Mouse (Mus musculus) cerebral cortex, adult 2 months (tissue): ENCODE results near the gene Pate2.

Experiments used
- WGBS: fragments of 180-500 bp; shearing (Covaris S2); methylation state at CpG from one replicate; pipeline ENCODE4 v1.1.7; 2018; 5-methylcytosine and 5-hydroxymethylcytosine counted together

Gene Pate2

GRCm38 (mm10) chr9:35556494-35557102, 13.5 kb upstream of the Pate2 start:
- WGBS = 77% methylated on average over 12 of the region's 12 CpGs

DNA sequence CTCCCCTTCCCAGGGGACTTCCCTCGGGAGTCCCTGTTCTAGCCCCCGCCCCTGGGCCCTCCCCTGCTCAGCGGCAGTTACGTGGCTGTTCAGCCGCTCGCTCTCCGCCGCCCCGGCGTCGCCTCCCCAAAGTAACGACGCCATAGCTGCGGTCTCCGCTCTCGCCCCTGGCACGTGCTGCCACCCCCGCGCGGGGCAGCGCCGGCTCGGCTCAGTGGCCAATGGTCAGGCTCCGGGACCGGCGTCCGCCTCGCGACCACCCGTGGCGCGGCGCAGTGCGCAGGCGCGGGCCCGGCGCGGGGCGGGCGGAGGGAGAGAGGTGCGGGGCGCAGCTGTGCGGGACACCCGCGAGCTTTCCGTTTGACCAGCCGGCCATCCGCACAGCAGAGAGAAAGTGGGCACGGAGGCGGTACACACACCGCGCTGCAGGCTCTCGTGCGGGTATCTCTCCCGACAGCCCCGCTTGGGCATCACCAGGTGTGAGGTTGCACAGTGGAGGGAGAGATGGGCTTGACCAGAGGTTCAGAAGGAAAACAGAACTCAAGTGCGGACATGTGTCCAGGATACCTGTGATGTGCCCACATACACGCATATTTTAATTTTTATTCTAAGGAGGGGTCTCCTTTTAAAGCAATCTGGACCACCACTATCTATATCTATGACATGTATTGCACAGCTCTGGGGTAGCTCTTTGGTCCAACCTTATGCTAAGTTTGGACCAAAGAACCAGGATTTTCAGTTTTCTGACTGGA, 11.7 kb upstream of the Pate2 start, which contains the start of the genes Ddx25 and Pus3:
Gene Ddx25, minus strand, starts transcription at position 272 of the 752 bp plus-strand sequence.
Gene Pus3, plus strand, starts transcription at position 339 of the 752 bp plus-strand sequence.
- under 1% methylated on average over 59 of the region's 59 CpGs for WGBS

- WGBS = under 1% methylated on average over 31 of the region's 31 CpGs
Measured at GRCm38 (mm10) chr9:35559009-35559890, 10.8 kb upstream of the Pate2 start.

DNA sequence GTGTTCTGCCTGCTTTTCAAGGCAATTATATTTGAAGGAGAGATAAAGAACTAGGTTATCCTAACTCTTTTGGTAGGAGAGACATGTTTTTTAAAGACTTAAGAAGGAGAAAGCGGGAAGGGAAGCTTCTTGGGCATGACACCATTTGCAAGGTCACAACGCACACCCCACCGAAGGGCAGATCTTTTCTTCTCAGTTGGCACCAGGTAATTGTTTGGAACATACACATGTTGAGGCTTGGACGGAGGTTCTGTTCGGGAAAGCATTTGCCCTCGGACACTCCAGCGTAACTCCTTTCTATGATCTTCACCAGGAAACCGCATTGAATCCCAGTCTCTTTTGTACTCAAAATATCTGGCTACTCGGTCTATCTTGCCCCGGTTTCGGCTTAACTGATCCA, 9.0 kb upstream of the Pate2 start:
- WGBS = 91% methylated on average over 11 of the region's 11 CpGs

DNA sequence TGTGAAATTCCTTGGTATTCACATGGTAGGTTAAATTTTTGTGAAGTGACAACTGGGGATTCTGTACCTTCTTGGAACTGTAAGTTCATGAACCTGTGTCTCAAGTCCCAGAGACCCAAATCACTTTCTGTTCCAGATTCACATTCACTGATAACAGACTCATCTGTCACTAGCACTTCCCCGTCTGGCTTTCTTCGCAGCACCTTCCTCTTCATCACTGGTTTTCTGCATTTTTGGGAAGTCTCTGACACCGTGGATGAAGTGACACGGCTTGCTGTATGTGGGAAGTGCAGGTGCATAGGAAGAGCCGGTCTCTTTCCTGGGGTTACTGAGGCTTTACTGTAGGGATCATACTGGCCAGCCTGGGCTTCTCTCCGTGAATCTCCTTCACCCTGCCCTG, 8.5 kb upstream of the Pate2 start:
- 87% methylated on average over 6 of the region's 6 CpGs for WGBS

DNA sequence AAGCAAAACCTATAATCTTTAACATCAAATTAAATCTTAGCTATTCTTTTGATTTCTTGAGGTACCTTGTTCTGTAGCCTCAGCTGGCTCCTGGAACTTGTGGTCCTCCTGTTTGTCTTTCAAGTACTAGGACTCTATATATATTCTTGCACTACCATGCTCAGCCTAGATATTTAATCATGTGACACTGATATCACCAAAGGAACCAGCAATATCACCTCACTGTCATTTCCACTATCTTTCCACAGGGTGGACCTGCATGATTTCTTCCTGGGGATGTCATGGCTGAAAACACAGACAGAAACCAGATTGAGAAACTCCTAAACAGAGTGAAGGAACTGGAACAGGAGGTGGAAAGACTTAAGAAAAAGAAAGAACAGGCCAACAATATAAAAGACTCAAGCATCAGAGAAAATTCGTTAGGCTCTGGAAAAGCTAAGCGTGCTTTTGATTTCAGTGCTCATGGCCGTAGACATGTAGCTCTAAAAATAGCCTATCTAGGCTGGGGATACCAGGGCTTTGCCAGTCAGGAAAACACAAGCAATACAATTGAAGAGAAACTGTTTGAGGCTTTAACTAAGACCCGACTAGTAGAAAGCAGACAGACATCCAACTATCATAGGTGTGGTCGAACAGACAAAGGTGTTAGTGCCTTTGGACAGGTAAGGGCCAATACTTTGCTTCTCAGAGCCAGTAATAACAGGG, 5.4 kb upstream of the Pate2 start:
- WGBS = 59% methylated on average over 5 of the region's 5 CpGs

GRCm38 (mm10) chr9:35567995-35568394, 2.1 kb upstream of the Pate2 start:
- 81% methylated on average over 3 of the region's 3 CpGs for WGBS

GRCm38 (mm10) chr9:35570663-35571062, 579 bp downstream of the Pate2 start:
- WGBS = 10% methylated on average over 5 of the region's 5 CpGs

DNA sequence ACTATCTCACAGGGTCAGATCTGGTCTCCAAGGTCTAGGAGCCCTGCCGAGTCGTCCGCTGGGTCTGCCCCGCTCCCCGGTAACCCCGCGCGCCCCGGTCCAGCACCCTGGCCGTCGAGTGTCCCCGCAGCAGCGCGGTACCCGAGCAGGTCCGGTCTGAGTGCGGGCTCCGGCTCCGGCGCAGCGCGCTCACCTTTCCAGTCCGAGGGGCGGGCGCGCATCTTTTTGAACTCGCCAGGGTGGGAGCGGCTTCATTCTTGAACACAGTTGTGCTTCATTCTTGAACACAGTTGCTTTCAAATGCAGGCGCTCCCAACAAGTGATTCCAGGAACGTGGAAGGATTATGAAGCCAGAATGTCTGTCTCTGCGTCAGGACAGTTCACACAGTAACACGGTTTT, 4.3 kb downstream of the Pate2 start:
- 6% methylated on average over 32 of the region's 32 CpGs for WGBS

GRCm38 (mm10) chr9:35587674-35588073, 17.6 kb downstream of the Pate2 start:
- 76% methylated on average over 1 of the region's 1 CpGs for WGBS

- 2% methylated on average over 2 of the region's 2 CpGs for WGBS
Measured at GRCm38 (mm10) chr9:35592903-35593302, 22.8 kb downstream of the Pate2 start.

DNA sequence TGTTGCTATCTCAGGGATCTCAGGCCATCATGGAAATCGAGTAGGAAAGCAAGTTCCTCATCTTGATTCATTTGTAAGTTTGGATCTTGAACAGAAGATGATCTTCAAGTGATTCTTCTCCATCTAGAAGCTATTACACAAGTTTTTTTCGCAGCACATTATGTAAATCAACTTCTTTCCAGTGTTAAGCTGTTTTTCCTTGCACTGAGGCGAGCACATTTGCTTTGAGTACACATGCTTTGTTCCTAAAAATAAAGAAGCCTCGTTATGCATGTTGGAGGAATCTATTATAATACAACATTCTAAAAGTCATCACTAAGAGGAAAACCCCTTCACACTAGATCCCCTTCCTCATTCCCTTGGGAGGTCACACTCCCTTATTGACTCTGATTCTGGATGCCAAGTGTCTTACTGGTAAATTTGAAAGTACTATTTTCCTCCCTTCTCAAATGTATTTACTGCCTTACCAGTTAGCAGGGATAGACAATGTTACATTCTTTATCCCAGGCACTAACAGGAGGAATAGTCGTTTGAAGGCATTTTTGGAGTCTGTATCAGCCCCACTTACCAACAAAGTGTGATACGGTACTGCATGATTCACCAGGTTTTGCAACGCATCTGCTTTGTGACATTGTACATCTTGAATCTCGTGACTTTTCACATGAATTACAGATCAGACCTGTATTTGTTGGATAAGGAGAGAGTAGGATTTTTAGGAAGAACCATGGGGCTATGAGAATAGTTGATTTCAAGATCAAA, 37.7 kb downstream of the Pate2 start:
- 35% methylated on average over 8 of the region's 8 CpGs for WGBS

GRCm38 (mm10) chr9:35611841-35612240, 41.8 kb downstream of the Pate2 start, which contains the start of gene Pate4:
TSS of gene Pate4 (minus strand) at chr9:35611941.
- 87% methylated on average over 1 of the region's 1 CpGs for WGBS

DNA sequence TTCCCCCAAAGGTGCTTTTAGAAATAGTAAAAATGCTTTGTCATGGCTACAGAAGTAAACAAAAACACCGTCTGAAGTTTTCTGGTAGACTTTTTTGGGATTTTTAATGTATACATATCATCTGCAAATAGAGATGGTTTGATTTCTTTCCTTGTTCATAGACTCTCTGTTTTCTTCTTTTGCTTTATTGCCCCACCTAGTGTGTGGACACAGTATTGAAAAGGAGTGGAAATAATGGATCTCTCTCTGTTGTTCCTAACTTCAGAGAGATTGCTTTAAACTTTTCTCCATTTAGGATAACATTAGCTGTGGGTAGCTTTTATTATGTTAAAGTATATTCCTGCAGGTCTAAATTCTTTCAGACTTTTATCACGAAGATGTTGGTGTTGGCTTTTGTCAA, 43.9 kb downstream of the Pate2 start:
- 32% methylated on average over 2 of the region's 2 CpGs for WGBS

DNA sequence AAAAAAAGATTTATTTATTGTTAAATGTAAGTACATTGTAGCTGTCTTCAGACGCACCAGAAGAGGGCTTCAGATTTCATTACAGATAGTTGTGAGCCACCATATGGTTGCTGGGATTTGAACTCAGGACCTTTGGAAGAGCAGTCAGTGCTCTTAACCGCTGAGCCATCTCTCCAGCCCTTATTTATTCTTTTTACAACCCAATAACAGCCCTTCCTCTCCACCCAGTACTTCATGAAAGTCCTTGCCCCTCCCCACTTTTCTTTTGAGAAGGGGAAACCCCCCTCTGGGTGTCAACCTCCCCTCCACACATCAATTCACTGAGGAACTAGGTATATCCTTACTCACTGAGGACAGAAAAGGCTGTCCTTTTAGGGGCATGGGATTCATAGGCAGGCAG, 46.7 kb downstream of the Pate2 start:
- 83% methylated on average over 2 of the region's 2 CpGs for WGBS

DNA sequence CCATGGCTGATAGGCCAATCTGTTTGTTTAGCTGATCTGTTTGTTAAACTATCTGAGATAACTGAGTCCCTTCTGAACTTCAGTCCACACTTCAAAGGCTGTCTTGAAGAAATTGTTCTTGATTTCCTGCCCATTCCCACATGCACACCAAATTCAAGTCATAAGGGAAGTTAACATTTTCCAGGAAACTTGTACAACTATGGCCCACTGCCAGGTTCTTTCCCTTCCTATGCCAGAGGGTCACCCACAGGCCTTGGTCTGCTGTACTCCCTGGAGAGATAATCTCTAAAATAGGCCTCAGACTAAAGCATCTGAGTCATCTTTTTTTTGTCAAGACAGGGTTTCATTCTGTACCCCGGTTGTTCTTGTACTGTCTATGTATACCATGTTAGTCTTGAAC, 62.9 kb downstream of the Pate2 start:
- 74% methylated on average over 1 of the region's 1 CpGs for WGBS

DNA sequence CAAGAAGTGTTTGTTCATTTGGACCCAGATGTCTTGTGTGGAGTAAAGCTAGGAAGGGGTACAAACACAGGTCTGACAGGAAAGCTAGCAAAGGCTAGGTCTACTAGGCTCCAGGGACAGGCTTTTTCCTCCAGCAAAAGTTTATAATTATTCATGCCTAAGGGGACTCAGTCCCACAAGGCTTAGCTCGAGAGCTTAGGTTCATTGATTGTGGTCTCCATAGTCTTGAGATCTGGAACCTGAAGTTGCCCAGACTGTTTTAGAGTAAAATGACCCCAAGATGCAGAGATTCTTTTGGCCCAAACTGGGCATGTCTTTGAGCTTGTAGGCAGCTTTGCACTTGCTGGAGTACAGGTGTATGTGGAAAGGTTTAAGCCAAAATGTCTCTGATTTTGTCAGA, 78.0 kb downstream of the Pate2 start, which contains the start of gene Pate3:
Gene Pate3, minus strand, starts transcription at position 101 of the 400 bp plus-strand sequence.
- 62% methylated on average over 1 of the region's 1 CpGs for WGBS

DNA sequence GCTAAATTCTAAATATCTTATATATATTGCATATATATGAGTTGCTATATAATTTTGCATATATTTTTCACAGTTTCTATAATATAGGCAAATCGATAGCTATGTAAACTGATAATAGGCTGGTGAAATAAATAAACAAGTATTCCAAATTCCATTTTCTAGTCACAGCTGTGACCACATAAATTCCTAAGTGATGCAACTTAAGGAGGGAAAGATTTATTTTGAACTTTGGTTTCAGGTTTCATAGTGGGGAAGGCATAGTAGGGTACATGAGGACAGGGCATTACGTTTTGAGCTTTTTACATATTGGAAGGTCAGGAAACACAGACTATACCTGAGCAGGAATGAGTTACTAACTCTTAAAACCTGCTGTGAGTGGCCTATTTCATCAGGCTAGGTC, 103.5 kb downstream of the Pate2 start:
- WGBS = 81% methylated on average over 2 of the region's 2 CpGs

DNA sequence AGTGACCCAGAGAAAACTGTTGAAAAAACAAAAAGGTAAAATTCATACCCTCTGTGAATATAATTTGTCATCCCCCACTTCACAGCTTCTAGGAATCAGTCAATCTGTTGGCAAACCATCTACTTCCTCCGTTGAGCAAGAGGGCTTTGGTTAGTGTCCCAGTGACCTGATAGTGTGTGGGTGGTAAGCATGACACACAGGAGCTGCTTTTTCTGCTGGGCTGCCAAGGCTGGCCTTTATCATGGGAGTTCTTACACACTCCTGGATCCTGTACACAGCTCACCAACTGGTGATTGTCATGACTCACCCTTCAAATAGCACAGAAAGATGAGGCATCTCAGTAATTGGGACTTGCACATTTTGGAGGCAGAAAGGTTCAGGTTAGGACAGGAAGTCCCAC, 116.9 kb downstream of the Pate2 start, which contains the start of gene Pate1:
Gene Pate1, minus strand, starts transcription at position 378 of the 400 bp plus-strand sequence.
- WGBS = 30% methylated on average over 1 of the region's 1 CpGs
